Mouse (Mus musculus) MEL (cell line): Measurements from ENCODE around the gene Rab33b. TPM values are rescaled to one million over a fixed set of nuclear protein-coding genes. Genes with fewer than 3 reads are reported as not detected.
"Not testable (repeated sequence)": the region's sequence is repeated elsewhere in the genome, so short reads cannot be mapped to it uniquely, and the experiment has no call there.

Experiments
- DNase-seq: peaks from one replicate; pipeline ENCODE4 v3.0.0; 2011; ENCODE audit warnings: low read depth, low spot score
- H3K27ac ChIP-seq: 2 replicates; pipeline ENCODE4 v1.5.1; 2012; ENCODE audit warnings: low read depth, mild to moderate bottlenecking, control low read depth, low read length, moderate library complexity; ENCODE audit not compliant: control insufficient read depth
- H3K27me3 ChIP-seq, 2 experiments: fragments of 150-350 bp in 1 of 2; sonication (generic) in 1 of 2; 2 replicates each; pipeline ENCODE4 v1.6.1; 2012; ENCODE audit warnings: low read length in 2 of 2, mild to moderate bottlenecking in 2 of 2, improper control_type of control experiment in 1 of 2, moderate library complexity in 1 of 2; ENCODE audit not compliant: insufficient read depth in 2 of 2, control insufficient read depth in 1 of 2
- H3K36me3 ChIP-seq, 2 experiments: 2 replicates each; pipeline ENCODE4 v1.6.1; 2012 to 2014; ENCODE audit warnings: low read length in 2 of 2, improper control_type of control experiment in 1 of 2, inconsistent platforms in 1 of 2, mild to moderate bottlenecking in 1 of 2; ENCODE audit not compliant: insufficient read depth in 2 of 2, control insufficient read depth in 1 of 2
- H3K4me1 ChIP-seq, 2 experiments: fragments of 150-350 bp in 1 of 2; sonication (generic) in 1 of 2; 2 replicates each; pipeline ENCODE4 v1.6.1; 2012; ENCODE audit warnings: low read length in 2 of 2, improper control_type of control experiment in 1 of 2, mild to moderate bottlenecking in 1 of 2; ENCODE audit not compliant: insufficient read depth in 2 of 2, control insufficient read depth in 1 of 2
- H3K4me3 ChIP-seq, 2 experiments: fragments of 150-350 bp in 1 of 2; sonication (generic) in 1 of 2; 2 replicates each; pipeline ENCODE4 v1.5.1; 2012; ENCODE audit warnings: low read depth in 2 of 2, low read length in 2 of 2, mild to moderate bottlenecking in 2 of 2, moderate library complexity in 2 of 2, control low read depth in 1 of 2, improper control_type of control experiment in 1 of 2; ENCODE audit not compliant: control insufficient read depth in 1 of 2, insufficient read depth in 1 of 2
- H3K79me2 ChIP-seq: 2 replicates; pipeline ENCODE4 v1.6.1; 2012; ENCODE audit warnings: mild to moderate bottlenecking, low read length, moderate library complexity; ENCODE audit not compliant: control insufficient read depth, poor library complexity, insufficient read depth
- H3K9ac ChIP-seq: 2 replicates; pipeline ENCODE4 v1.6.1; 2012; ENCODE audit warnings: low read depth, mild to moderate bottlenecking, control low read depth, low read length, moderate library complexity; ENCODE audit not compliant: control insufficient read depth, poor library complexity, severe bottlenecking
- H3K9me3 ChIP-seq: fragments of 150-350 bp; sonication (generic); replicated peaks from 2 replicates; pipeline ENCODE4 v1.6.1; 2012; ENCODE audit warnings: mild to moderate bottlenecking, low read length, improper control_type of control experiment, moderate library complexity; ENCODE audit not compliant: insufficient read depth
- CTCF ChIP-seq, 3 experiments: IDR thresholded peaks in 2 of 3; conservative IDR thresholded peaks in 1 of 3; 2 replicates each; pipeline ENCODE4 v1.5.1; 2011 to 2012; ENCODE audit warnings: low read length in 3 of 3, low read depth in 2 of 3, mild to moderate bottlenecking in 2 of 3, improper control_type of control experiment in 1 of 3, inconsistent platforms in 1 of 3, mixed read lengths in 1 of 3, moderate library complexity in 1 of 3; ENCODE audit not compliant: control insufficient read depth in 1 of 3, insufficient read depth in 1 of 3, poor library complexity in 1 of 3, severe bottlenecking in 1 of 3
- EP300 ChIP-seq, 2 experiments: IDR thresholded peaks; 2 replicates each; pipeline ENCODE4 v1.6.1; 2011; ENCODE audit warnings: improper control_type of control experiment in 2 of 2, low read length in 2 of 2, low read depth in 1 of 2, mild to moderate bottlenecking in 1 of 2
- ETS1 ChIP-seq: IDR thresholded peaks from 2 replicates; pipeline ENCODE4 v1.6.1; 2012; ENCODE audit warnings: low read depth, mild to moderate bottlenecking, inconsistent platforms, low read length, improper control_type of control experiment, moderate library complexity
- GATA1 ChIP-seq: IDR thresholded peaks from 2 replicates; pipeline ENCODE4 v1.6.1; 2011; ENCODE audit warnings: low read depth, low read length, improper control_type of control experiment
- KAT2A ChIP-seq: conservative IDR thresholded peaks from 2 replicates; pipeline ENCODE4 v1.6.1; 2012; ENCODE audit warnings: low read depth, low read length, improper control_type of control experiment, inconsistent platforms
- MAFK ChIP-seq: IDR thresholded peaks from 2 replicates; pipeline ENCODE4 v1.6.1; 2011; ENCODE audit warnings: low read depth, mild to moderate bottlenecking, low read length, improper control_type of control experiment, borderline replicate concordance
- MAX ChIP-seq: IDR thresholded peaks from 2 replicates; pipeline ENCODE4 v1.6.1; 2011; ENCODE audit warnings: low read length, improper control_type of control experiment
- MEF2A ChIP-seq: IDR thresholded peaks from 2 replicates; pipeline ENCODE4 v1.6.1; 2014; ENCODE audit warnings: low read depth, mild to moderate bottlenecking, inconsistent platforms, low read length, improper control_type of control experiment; ENCODE audit not compliant: poor library complexity, insufficient replicate concordance, severe bottlenecking; ENCODE audit errors: extremely low read depth
- MYB ChIP-seq: IDR thresholded peaks from 2 replicates; pipeline ENCODE4 v1.6.1; 2011; ENCODE audit warnings: mild to moderate bottlenecking, low read depth, low read length, improper control_type of control experiment
- MYC ChIP-seq: IDR thresholded peaks from 2 replicates; pipeline ENCODE4 v1.6.1; 2011; ENCODE audit warnings: low read depth, mild to moderate bottlenecking, low read length, improper control_type of control experiment, moderate library complexity
- NELFE ChIP-seq: IDR thresholded peaks from 2 replicates; pipeline ENCODE4 v1.6.1; 2011; ENCODE audit warnings: low read depth, low read length, improper control_type of control experiment
- POLR2AphosphoS2 ChIP-seq: IDR thresholded peaks from 2 replicates; pipeline ENCODE4 v1.6.1; 2011; ENCODE audit warnings: low read length, improper control_type of control experiment
- POLR2AphosphoS5 ChIP-seq: IDR thresholded peaks from 2 replicates; pipeline ENCODE4 v1.6.1; 2012; ENCODE audit warnings: low read depth, borderline replicate concordance, mild to moderate bottlenecking, inconsistent platforms, low read length, moderate library complexity, mixed read lengths
- RCOR1 ChIP-seq: IDR thresholded peaks from 2 replicates; pipeline ENCODE4 v1.6.1; 2012; ENCODE audit warnings: low read depth, mild to moderate bottlenecking, inconsistent platforms, low read length, improper control_type of control experiment
- SIN3A ChIP-seq: IDR thresholded peaks from 2 replicates; pipeline ENCODE4 v1.6.1; 2012; ENCODE audit warnings: low read length, improper control_type of control experiment, inconsistent platforms
- TAL1 ChIP-seq: IDR thresholded peaks from 2 replicates; pipeline ENCODE4 v1.6.1; 2012; ENCODE audit warnings: mild to moderate bottlenecking, inconsistent platforms, low read length, moderate library complexity, mixed read lengths
- polyA plus RNA-seq, 2 experiments: library from polyadenylated mRNA; stranded (reverse) in 1 of 2; unstranded in 1 of 2; fragments of >175 nt in 1 of 2; fragments of >200 nt in 1 of 2; gene quantifications; 2 replicates each; pipeline versions ENCODE4 v1.2.1 to v1.2.4; 2012; ENCODE audit warnings: low replicate concordance in 2 of 2, low read depth in 1 of 2; ENCODE audit not compliant: insufficient read length in 2 of 2, insufficient read depth in 1 of 2, missing spikeins in 1 of 2
- total RNA-seq: library from RNA; depleted of rRNA; stranded (reverse); fragments of 300-350 nt; gene quantifications from 2 replicates; pipeline ENCODE4 v1.2.3, GENCODE M21; 2012

Gene Rab33b
- total and polyA plus RNA-seq, 3 experiments = 4.9 to 5.2 TPM; not detected in 1

GRCm38 (mm10) chr3:51434364-51434763 is 49.4 kb upstream of the Rab33b start:
- TF ChIP-seq MYC = peak; percentile 52; the same call in 1 of the 2 replicates
- TF ChIP-seq CTCF (IDR thresholded peaks at IDR 0.05 in 2 of 3, conservative IDR thresholded peaks at IDR 0.05 in 1 of 3; ENCODE audit: control insufficient read depth in 1 of 3, insufficient read depth in 1 of 3, low read depth in 2 of 3, low read length in 3 of 3, poor library complexity in 1 of 3, severe bottlenecking in 1 of 3) = peak in 2 of 3 experiments; percentile 13 to 40; a peak in 2 of 6 replicates
- TF ChIP-seq, all 39 proteins: peak for 2; not testable (repeated sequence) for 37

GRCm38 (mm10) chr3:51434871-51435595 is 48.7 kb upstream of the Rab33b start:
- H3K4me1 ChIP-seq = no peaks in the 10 kb centered on the region
- no peak overlapping the region for H3K4me3 ChIP-seq
- H3K27ac ChIP-seq = no peak overlapping the region
- H3K27me3 ChIP-seq = no peaks in the 10 kb centered on the region
- TF ChIP-seq TAL1 (no peak), GATA1 (no peak)
- TF ChIP-seq, all 39 proteins: peak for 0
- no peaks in the 10 kb centered on the region for H3K9me3 ChIP-seq
- H3K79me2 ChIP-seq = peaks cover 48% of the 10 kb centered on the region
- no peak overlapping the region for H3K9ac ChIP-seq
- peaks cover 2 to 36% of the 10 kb centered on the region in 2 experiments for H3K36me3 ChIP-seq
- DNase-seq = peak; percentile 17

More at GRCm38 (mm10) chr3:51434364-51434763, 49.4 kb upstream of the Rab33b start:
- not testable (repeated sequence) for DNase-seq, H3K4me1 ChIP-seq, H3K9ac ChIP-seq, H3K27me3 ChIP-seq, H3K27ac ChIP-seq, H3K9me3 ChIP-seq, H3K4me3 ChIP-seq
- Histone ChIP-seq H3K79me2 (peaks cover 51% of the 10 kb centered on the region), H3K36me3 (peaks cover 2 to 35% of the 10 kb centered on the region in 2 experiments)

GRCm38 (mm10) chr3:51468530-51468929 is 15.2 kb upstream of the Rab33b start:
- TF ChIP-seq SIN3A (peak; percentile 32; the same call in 1 of the 2 replicates), MAFK (no peak; the same call in 1 of the 2 replicates), RCOR1 (peak; percentile 26; the same call in 1 of the 2 replicates), EP300 (IDR thresholded peaks at IDR 0.05; ENCODE audit: low read depth in 1 of 2, low read length in 2 of 2) (peak; percentile 72 to 83), GATA1 (peak; percentile 64; the same call in 1 of the 2 replicates), MAX (no peak), POLR2AphosphoS5 (no peak), MYB (peak; percentile 36; the same call in 1 of the 2 replicates), NELFE (no peak), MEF2A (peak; percentile 96; the same call in 1 of the 2 replicates), ETS1 (peak; percentile 26; the same call in 1 of the 2 replicates), POLR2AphosphoS2 (no peak), KAT2A (no peak)

More at GRCm38 (mm10) chr3:51468530-51468929, 15.2 kb upstream of the Rab33b start:
- H3K9ac ChIP-seq = no peak overlapping the region
- no peak overlapping the region for H3K27ac ChIP-seq
- no peaks in the 10 kb centered on the region for H3K79me2 ChIP-seq
- H3K4me3 ChIP-seq = no peak overlapping the region
- H3K27me3 ChIP-seq = no peaks in the 10 kb centered on the region
- no peak for DNase-seq
- no peaks in the 10 kb centered on the region for H3K9me3 ChIP-seq
- H3K36me3 ChIP-seq = peaks cover 21 to 73% of the 10 kb centered on the region in 2 experiments
- peaks cover 0 to 24% of the 10 kb centered on the region in 2 experiments; a peak in 2 of 4 replicates for H3K4me1 ChIP-seq
